Mouse (Mus musculus): ENCODE measurements around the gene Reln. TPM values are rescaled to one million over a fixed set of nuclear protein-coding genes. Genes with fewer than 3 reads are reported as not detected.

The Reln gene
- polyA plus RNA-seq, 1 experiment from 2014 or later: 40.1 TPM

DNA sequence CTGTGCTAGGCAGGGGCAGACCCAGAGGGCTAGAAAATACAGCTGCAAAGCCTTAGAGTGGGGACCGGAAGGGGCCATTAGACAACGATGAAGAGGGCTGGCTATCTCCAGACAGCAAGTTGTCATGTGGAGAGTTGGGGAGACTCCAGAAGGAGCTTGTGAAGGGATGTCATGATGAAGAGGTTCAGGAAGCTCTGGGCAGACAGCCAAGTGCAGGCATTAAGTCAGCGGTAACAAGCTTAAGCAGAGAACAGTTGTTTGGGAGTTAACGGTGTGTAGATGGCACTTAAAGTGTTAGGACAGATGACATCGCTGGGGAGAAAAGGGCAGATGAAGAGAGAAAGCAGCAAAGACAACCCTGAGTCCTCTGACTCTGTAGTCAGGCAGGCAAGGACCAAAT, 13.7 kb downstream of the Reln start:
- Histone ChIP-seq H3K27me3 (no peaks in the 10 kb centered on the region), H3K27ac (no peak overlapping the region), H3K9ac (replicated peaks) (no peak overlapping the region), H3K4me1 (replicated peaks) (no peaks in the 10 kb centered on the region; the same call in 1 of the 2 replicates), H3K4me2 (replicated peaks) (no peak overlapping the region), H3K36me3 (no peaks in the 10 kb centered on the region), H3K4me3 (replicated peaks) (no peak overlapping the region), H3K9me3 (peaks cover 6% of the 10 kb centered on the region; the same call in 1 of the 2 replicates)
- peak; percentile 20; the same call in 1 of the 2 replicates for ATAC-seq
- WGBS: 65% methylated on average over 5 of the region's 5 CpGs

- no peak for ATAC-seq
- Histone ChIP-seq H3K36me3 (no peaks in the 10 kb centered on the region), H3K4me1 (replicated peaks) (no peaks in the 10 kb centered on the region; the same call in 1 of the 2 replicates), H3K9ac (replicated peaks) (no peak overlapping the region), H3K4me2 (replicated peaks) (no peak overlapping the region), H3K27ac (no peak overlapping the region), H3K27me3 (no peaks in the 10 kb centered on the region), H3K9me3 (peaks cover 4% of the 10 kb centered on the region; the same call in 1 of the 2 replicates), H3K4me3 (replicated peaks) (no peak overlapping the region)
- 88% methylated on average over 8 of the region's 8 CpGs for WGBS
Observed at GRCm38 (mm10) chr5:22328431-22329359, 15.8 kb downstream of the Reln start.

- H3K36me3 ChIP-seq: no peaks in the 10 kb centered on the region
- no peak overlapping the region for H3K27ac ChIP-seq
- no peak overlapping the region for H3K4me2 ChIP-seq (replicated peaks)
- no peaks in the 10 kb centered on the region for H3K27me3 ChIP-seq
- no peak overlapping the region for H3K4me3 ChIP-seq (replicated peaks)
- no peaks in the 10 kb centered on the region for H3K9me3 ChIP-seq
- no peak overlapping the region for H3K9ac ChIP-seq (replicated peaks)
- peak; percentile 48; the same call in 1 of the 2 replicates for ATAC-seq
- 84% methylated on average over 3 of the region's 3 CpGs for WGBS
- no peaks in the 10 kb centered on the region; the same call in 1 of the 2 replicates for H3K4me1 ChIP-seq (replicated peaks)
Observed at GRCm38 (mm10) chr5:22327170-22327569, 17.3 kb downstream of the Reln start.

DNA sequence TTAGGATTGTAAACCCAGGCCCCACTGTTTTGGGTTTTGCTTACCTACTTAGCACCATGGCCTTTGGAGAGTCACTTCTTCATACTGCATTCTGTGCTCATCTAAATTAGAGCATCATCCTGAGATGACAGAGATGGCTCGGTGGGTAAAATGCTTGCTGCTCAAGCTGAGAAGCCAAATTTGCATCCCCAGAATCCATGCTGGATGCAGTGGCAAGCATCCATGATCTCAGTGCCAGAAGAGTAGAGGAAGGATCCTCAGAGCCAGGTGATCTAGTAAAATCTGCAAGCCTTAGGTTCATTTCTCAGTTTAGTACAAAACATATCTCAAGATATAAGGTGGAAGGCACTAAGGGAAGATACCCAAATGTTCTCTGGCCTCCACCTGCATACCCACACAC, 20.7 kb downstream of the Reln start:
- H3K4me1 ChIP-seq (replicated peaks): no peaks in the 10 kb centered on the region
- H3K4me3 ChIP-seq (replicated peaks): no peak overlapping the region
- H3K4me2 ChIP-seq (replicated peaks): no peak overlapping the region
- 82% methylated on average over 1 of the region's 1 CpGs for whole genome bisulfite sequencing
- H3K9ac ChIP-seq (replicated peaks): no peak overlapping the region
- H3K9me3 ChIP-seq: no peaks in the 10 kb centered on the region
- H3K27ac ChIP-seq: no peak overlapping the region
- ATAC-seq: no peak
- H3K36me3 ChIP-seq: no peaks in the 10 kb centered on the region
- H3K27me3 ChIP-seq: no peaks in the 10 kb centered on the region

DNA sequence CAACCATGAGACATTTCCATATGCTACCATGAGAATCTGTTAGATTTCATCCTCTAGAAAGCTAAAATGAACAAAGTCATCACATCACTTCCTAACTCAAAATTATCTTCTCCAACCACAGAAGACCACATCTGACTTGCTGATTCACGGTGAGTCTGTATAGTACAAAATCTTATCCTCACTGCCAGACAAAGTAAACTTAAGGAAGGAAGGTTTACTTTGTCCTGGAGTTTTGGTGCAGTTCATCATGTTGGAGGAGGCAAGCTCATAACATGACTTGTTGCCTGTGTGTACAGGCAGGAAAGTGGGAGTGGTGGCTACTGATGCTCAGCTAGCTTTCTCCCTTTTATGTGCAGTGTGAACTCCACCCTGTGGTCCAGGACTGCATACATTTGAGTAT, 26.7 kb downstream of the Reln start:
- Histone ChIP-seq H3K4me3 (replicated peaks) (no peak overlapping the region), H3K4me1 (replicated peaks) (no peaks in the 10 kb centered on the region), H3K9ac (replicated peaks) (no peak overlapping the region), H3K36me3 (no peaks in the 10 kb centered on the region), H3K4me2 (replicated peaks) (no peak overlapping the region), H3K27me3 (no peaks in the 10 kb centered on the region), H3K9me3 (no peaks in the 10 kb centered on the region), H3K27ac (no peak overlapping the region)
- 91% methylated on average over 1 of the region's 1 CpGs for WGBS
- no peak for ATAC-seq

- Histone ChIP-seq H3K27ac (no peak overlapping the region), H3K4me2 (replicated peaks) (no peak overlapping the region), H3K4me1 (replicated peaks) (no peaks in the 10 kb centered on the region), H3K27me3 (no peaks in the 10 kb centered on the region), H3K9ac (replicated peaks) (no peak overlapping the region), H3K9me3 (no peaks in the 10 kb centered on the region), H3K4me3 (replicated peaks) (no peak overlapping the region), H3K36me3 (no peaks in the 10 kb centered on the region)
- ATAC-seq: no peak
- 97% methylated on average over 7 of the region's 7 CpGs for WGBS
Observed at GRCm38 (mm10) chr5:22316471-22316870, 28.0 kb downstream of the Reln start.

- WGBS: 89% methylated on average over 2 of the region's 2 CpGs
- Histone ChIP-seq H3K27ac (no peak overlapping the region), H3K9me3 (no peaks in the 10 kb centered on the region), H3K36me3 (no peaks in the 10 kb centered on the region), H3K4me3 (replicated peaks) (no peak overlapping the region), H3K9ac (replicated peaks) (no peak overlapping the region), H3K4me1 (replicated peaks) (no peaks in the 10 kb centered on the region), H3K27me3 (no peaks in the 10 kb centered on the region), H3K4me2 (replicated peaks) (no peak overlapping the region)
- ATAC-seq: no peak
Observed at GRCm38 (mm10) chr5:22315990-22316389, 28.5 kb downstream of the Reln start.

DNA sequence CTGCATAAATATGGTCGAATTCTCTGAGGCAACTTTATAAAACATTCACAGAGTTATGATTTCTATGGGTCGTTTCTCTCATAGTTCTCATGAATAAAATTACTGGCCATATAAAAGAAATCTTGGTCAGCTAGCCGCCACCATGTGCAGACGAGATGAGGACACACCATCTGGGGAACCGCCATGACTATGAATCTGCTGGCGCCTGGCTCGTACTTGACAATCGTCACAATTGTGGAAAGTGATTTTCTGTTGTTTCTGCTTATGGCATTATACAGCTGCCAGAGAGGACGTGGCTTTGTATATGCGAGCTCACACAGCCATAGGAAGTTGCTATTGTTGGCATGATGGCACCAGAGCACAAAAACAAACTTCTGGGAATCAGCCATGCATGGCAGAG, 31.5 kb downstream of the Reln start:
- H3K4me1 ChIP-seq (replicated peaks): no peaks in the 10 kb centered on the region
- no peak overlapping the region for H3K4me2 ChIP-seq (replicated peaks)
- H3K4me3 ChIP-seq (replicated peaks): no peak overlapping the region
- H3K27ac ChIP-seq: no peak overlapping the region
- H3K9me3 ChIP-seq: no peaks in the 10 kb centered on the region
- H3K36me3 ChIP-seq: no peaks in the 10 kb centered on the region
- no peak overlapping the region for H3K9ac ChIP-seq (replicated peaks)
- ATAC-seq: no peak
- H3K27me3 ChIP-seq: no peaks in the 10 kb centered on the region
- 80% methylated on average over 10 of the region's 10 CpGs for WGBS

DNA sequence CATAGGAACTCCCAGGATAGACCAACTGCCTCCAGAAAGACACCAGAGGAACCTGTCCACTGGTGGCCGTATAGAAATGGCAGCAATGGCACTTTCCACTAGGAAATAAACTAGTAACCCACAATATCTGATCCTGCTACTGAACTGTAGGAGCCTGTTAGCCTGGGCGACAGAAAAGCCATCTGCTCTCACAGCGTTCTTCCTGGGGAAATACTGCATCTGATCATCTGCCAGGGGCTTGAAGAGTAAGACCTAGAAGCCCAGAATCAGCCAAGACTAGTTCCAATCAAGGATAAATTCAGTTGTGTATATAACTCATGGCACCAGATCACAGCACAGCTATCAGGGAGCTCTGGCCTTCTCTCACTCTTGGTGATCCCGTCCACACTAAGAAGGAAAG, 33.5 kb downstream of the Reln start:
- no peak overlapping the region for H3K9ac ChIP-seq (replicated peaks)
- H3K4me1 ChIP-seq (replicated peaks): no peaks in the 10 kb centered on the region
- H3K36me3 ChIP-seq: no peaks in the 10 kb centered on the region
- H3K27ac ChIP-seq: no peak overlapping the region
- H3K4me3 ChIP-seq (replicated peaks): no peak overlapping the region
- H3K27me3 ChIP-seq: no peaks in the 10 kb centered on the region
- no peak for ATAC-seq
- no peaks in the 10 kb centered on the region for H3K9me3 ChIP-seq
- H3K4me2 ChIP-seq (replicated peaks): no peak overlapping the region
- WGBS: 89% methylated on average over 4 of the region's 4 CpGs

- Histone ChIP-seq H3K4me3 (replicated peaks) (no peak overlapping the region), H3K27me3 (no peaks in the 10 kb centered on the region), H3K27ac (no peak overlapping the region), H3K9me3 (no peaks in the 10 kb centered on the region), H3K4me1 (replicated peaks) (no peaks in the 10 kb centered on the region), H3K9ac (replicated peaks) (no peak overlapping the region), H3K4me2 (replicated peaks) (no peak overlapping the region), H3K36me3 (no peaks in the 10 kb centered on the region)
- ATAC-seq: no peak
- 20% methylated on average over 2 of the region's 2 CpGs for WGBS
Observed at GRCm38 (mm10) chr5:22309001-22309400, 35.5 kb downstream of the Reln start.

DNA sequence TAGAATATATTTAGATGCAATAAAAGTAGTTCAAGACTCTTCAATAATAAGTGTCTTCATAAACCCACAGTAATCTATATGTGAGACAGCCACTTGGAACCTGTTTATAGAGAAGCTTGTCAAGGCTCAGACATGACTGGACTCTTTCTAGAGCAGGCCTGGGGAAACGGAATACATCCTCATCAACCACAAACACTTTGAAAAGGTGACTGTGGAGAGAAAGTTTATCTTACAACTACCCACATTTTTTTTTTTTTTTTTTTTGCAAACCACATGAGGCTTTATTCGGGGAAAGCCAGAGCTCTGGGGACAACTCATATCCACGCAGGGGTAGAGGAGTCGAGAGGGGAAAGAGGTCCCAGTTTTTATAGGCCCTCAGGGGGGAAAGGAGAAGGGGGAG, 36.6 kb downstream of the Reln start:
- WGBS: 88% methylated on average over 4 of the region's 4 CpGs
- no peak for ATAC-seq
- H3K9ac ChIP-seq (replicated peaks): no peak overlapping the region

GRCm38 (mm10) chr5:22307072-22307471, 37.4 kb downstream of the Reln start:
- Histone ChIP-seq H3K4me2 (replicated peaks) (no peak overlapping the region), H3K9me3 (no peaks in the 10 kb centered on the region), H3K36me3 (no peaks in the 10 kb centered on the region), H3K9ac (replicated peaks) (no peak overlapping the region), H3K27me3 (no peaks in the 10 kb centered on the region), H3K4me3 (replicated peaks) (no peak overlapping the region), H3K4me1 (replicated peaks) (peaks cover 5% of the 10 kb centered on the region; the same call in 1 of the 2 replicates), H3K27ac (no peak overlapping the region)
- ATAC-seq: no peak
- WGBS: 73% methylated on average over 3 of the region's 3 CpGs

More for the DNA sequence above, 36.6 kb downstream of the Reln start:
- Histone ChIP-seq H3K9me3 (no peaks in the 10 kb centered on the region), H3K4me3 (replicated peaks) (no peak overlapping the region), H3K4me2 (replicated peaks) (no peak overlapping the region), H3K27me3 (no peaks in the 10 kb centered on the region), H3K27ac (no peak overlapping the region), H3K36me3 (no peaks in the 10 kb centered on the region), H3K4me1 (replicated peaks) (peaks cover 5% of the 10 kb centered on the region; the same call in 1 of the 2 replicates)

Data from midbrain, embryonic 13.5 days (tissue).